Mouse (Mus musculus) frontal cortex, adult 2 months (tissue): ENCODE data around the gene Cip2a. TPM values are rescaled to one million over a fixed set of nuclear protein-coding genes. Genes with fewer than 3 reads are reported as not detected.

Experiments used
- polyA plus RNA-seq: library from polyadenylated mRNA; depleted of rRNA; stranded (reverse); fragments of >200 nt; gene quantifications from 2 replicates; pipeline ENCODE4 v1.2.3, GENCODE M21; 2012; rRNA removed

The Cip2a gene
- polyA plus RNA-seq, 1 experiment = 2.7 TPM

Other genes with a start within 250 kb of the Cip2a start
- 0.84 and 1.8 TPM in 2 replicates for gene Trat1, start 222.2 kb upstream of the Cip2a start, polyA plus RNA-seq
- gene Retnlb, start 177.3 kb upstream of the Cip2a start, polyA plus RNA-seq = not detected in 2 replicates
- not detected in 2 replicates for gene Retnla, start 151.6 kb upstream of the Cip2a start, polyA plus RNA-seq
- gene Retnlg, start 121.6 kb upstream of the Cip2a start, polyA plus RNA-seq = 0.29 and 0.78 TPM in 2 replicates
- gene Dzip3, start within 50 bp of the Cip2a start, polyA plus RNA-seq = 64.1 and 74.6 TPM in 2 replicates
- gene Myh15, start 63.3 kb downstream of the Cip2a start, polyA plus RNA-seq = 0.50 and 0.54 TPM in 2 replicates